Mouse (Mus musculus): ENCODE measurements around the gene Igdcc4. TPM values are rescaled to one million over a fixed set of nuclear protein-coding genes. Genes with fewer than 3 reads are reported as not detected.

The Igdcc4 gene
- polyA plus RNA-seq, 1 experiment = 12.5 TPM

DNA sequence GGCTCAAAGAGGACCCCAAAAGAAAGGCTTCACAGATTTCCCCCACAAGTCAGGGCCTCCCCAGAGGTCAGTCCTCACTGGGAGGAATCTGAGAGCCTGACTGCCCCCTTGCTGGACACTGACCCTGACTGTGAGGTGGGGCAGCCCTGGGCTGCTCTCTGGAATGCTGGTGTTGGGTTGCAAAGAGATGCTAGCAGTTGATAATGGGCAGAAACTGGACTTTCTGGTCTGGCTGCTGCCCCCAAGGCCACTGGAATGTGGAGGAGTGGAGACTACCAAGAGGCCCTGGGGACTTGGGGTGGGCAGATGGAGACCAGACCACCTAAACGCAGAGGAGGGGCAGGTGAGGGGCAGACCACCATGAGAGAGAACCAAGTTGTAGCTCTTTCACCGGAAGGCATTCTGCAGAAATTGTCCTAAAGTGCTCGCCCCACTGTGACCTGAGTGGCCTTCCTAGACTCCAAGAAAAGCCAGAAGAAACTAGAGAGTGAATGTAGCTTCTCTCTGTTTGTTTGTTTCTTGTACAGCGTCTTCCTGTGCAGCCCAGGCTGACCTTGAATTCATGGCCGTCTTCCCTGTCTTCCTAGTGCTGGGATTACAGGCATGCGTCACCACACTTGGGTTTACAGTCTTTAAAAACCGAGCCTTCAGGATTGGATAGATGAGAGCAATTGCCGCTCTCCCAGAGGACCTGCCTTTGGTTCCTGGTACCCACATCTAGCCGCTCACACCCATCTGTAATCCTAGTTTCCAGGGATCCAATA, 53.6 kb downstream of the Igdcc4 start:
- DNase-seq (ENCODE audit: low spot score) = no peak

DNA sequence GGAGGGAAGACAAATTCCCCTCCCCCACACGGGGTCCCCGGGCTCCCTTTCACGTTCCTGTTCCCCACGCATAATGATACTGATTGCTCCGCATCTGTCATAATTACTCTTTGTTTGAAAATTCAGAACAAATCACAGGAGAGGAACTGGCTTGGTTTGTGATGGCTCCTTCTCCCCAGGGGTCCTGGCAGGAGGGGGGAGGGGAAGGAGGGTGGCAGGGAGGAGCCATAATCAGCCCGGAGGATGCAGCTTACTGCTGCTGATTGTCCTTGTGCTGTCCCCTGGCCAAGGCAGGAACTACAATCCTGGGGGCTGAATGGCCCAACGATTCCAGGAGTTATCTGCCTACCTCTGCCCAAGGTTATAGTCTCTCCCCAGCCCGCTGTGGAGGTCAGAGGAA, 55.3 kb downstream of the Igdcc4 start:
- DNase-seq (ENCODE audit: low spot score) = no peak

DNA sequence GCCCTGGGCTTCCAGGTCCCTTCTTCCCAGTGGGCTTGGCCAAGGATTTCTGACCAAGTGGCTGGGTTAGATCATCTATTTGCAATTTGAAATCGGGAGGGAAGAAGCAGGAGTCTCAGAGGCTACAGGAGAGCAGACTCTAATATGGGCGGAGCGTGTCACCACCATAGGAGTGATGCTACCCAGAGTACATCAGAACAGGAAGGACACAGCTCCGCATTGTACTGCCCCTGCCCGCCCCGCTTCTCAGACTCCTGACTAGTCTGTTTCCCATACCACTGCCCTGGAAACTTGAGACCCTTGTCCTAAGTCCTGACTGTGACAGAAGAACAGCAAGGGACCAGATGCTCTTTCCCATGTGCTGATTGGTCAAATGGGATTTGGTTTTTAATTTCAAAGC, 56.3 kb downstream of the Igdcc4 start:
- DNase-seq (ENCODE audit: low spot score) = no peak

DNA sequence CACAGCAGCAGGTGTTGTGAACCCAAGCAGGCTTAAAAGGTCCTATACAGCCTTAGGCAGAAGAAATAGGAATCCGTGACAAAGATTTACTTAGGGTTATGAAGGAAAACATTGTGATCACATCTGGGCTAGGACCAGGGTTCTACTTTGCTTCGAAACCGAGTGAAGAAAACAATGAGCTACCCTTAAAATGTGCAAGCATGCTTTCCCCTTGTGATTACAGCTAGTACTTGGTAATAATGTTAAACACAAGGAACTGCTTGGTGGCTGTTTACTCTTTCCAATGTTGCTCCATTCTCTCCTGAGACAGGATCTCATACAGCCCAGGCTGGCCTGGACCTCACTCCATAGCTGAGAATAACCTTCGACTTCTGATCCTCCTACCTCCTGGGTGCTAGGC, 59.9 kb downstream of the Igdcc4 start:
- DNase-seq (ENCODE audit: low spot score) = no peak

DNA sequence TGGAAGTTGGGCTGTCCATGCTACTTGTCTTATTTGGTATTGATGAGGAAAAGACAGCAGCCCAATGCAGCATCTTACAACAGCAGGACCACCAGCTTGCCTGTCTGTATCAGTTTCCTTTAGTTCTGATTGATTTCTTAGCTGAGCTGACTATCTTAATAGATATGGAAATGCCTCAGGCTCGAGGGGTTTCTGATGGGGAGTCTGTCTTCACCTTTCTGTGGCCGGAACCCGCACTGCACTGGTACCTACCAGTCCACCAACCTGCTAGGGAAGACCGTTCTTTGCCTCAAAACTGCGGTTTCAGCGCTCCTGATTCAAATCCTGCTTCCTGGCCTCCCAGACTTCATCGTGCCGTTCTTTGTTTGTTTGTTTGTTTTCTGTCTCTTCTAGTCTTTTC, 60.6 kb downstream of the Igdcc4 start:
- no peak for DNase-seq (ENCODE audit: low spot score)

DNA sequence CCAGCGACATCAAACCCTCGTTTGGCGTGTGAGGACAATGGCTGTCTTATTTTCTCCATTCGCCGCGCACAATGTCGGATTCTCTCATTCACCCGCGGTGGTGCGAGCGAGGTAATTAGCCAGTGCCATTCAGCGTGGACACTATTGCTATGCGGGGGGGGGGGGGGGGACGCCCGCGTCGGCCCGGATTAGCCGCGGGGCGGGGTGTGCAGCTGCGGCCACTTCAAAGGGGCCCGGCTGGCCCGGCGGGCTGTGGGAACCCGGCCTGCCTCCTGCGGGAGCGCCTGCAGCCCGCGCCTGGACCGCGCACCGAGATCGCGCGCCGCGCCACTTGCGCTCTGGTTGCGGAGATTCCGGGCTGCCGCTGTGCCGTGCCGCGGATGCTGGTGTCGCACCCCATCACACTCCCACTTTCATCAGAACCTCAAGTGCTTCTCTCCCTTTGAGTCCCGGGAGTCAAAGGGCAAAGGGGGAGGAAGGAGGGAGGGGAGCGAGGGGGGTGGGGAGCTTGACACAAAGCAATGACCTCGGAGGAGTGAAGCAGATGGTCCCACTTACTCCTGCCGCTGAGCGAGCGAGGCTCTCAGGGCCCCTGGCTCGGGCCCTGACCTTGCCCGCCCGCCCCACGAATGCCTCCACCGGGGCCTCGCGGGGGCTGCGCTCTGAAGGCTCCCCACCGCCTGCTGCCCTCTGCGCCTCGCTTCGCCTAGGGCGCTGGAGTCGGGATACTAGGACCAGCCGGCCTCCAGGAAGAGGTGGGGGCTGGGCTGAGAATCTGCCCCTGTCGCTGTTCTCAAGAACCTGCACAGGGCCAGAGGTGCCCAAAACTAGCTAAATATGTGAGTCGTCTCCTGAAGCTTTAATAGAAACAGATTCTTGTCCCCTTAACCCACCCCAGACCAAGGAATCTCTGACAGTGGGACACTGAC, 61.7 kb downstream of the Igdcc4 start:
- no peak for DNase-seq (ENCODE audit: low spot score)

DNA sequence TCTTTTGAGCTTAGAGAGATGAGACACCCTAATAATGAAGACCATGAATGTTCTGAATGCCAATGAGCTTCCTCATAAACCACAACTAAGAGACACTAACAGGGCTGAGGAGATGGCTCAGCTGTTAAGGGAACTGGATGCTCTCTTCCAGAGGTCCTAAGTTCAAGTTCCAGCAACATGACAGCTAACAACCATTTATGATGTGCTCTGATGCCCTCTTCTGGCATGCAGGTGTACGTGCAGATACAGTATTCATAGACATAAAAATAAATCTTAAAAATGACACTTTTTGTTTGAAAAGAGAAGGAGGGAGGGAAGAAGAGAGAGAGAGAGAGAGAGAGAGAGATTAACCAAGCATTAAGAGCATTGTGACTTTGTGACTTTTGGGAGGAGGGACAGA, 63.6 kb downstream of the Igdcc4 start:
- DNase-seq (ENCODE audit: low spot score) = no peak

DNA sequence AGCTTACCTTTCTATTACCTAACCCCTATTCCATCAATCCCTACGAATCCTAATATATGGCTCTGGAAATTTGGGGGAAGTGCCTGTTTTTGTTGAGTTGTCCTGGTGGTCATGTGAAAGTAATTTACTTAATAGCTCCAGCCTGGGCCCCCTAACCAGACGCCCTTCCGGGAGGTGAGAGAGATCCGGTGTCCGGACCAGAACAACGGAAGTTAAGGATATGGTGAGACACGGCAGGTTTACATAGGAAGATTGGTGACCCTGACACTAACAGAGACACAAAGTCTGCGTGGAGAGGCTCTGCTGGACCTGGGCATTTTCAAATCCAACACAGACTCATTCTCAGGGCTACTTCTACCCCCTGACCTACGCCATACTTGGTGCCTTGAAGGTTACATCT, 65.1 kb downstream of the Igdcc4 start:
- DNase-seq (ENCODE audit: low spot score) = no peak

DNA sequence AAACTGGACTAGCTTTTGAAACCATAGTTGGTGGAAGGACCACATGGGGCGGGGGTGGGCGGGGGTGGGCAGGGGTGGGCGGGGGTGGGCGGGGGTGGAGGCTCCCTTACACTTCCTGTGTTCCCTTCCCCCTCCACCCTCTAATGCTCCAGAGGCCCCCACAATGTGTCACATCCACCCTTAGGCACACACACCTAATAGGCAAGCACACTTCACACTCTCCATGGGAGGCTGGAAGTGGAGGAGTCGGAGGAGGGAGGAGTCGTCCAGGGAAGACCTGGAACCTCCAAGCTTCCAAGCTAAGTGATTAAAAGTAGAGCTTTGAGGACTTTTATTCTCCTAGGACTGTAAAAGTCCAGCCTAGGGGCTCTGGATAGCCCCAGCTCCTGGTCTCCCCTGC, 67.2 kb downstream of the Igdcc4 start:
- no peak for DNase-seq (ENCODE audit: low spot score)

DNA sequence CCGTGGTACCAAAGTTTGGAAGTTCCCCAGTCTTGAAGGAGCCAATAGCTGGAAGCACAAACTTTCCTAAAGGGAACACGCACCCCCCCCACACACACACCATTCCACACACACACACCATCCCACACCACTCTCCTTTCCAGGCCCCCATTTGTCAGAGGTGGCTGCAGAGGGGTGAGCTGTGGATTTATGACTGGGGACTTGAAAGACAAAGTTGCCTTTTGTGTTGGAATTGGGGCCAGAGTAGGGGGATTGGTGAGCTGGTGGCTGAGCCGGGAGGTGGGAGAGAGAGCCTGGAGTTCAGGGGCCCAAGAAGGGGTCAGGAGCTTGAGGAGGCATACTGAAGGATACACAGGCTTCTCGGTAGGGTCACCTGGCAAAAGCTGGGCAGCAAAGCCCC, 67.7 kb downstream of the Igdcc4 start:
- no peak for DNase-seq (ENCODE audit: low spot score)

DNA sequence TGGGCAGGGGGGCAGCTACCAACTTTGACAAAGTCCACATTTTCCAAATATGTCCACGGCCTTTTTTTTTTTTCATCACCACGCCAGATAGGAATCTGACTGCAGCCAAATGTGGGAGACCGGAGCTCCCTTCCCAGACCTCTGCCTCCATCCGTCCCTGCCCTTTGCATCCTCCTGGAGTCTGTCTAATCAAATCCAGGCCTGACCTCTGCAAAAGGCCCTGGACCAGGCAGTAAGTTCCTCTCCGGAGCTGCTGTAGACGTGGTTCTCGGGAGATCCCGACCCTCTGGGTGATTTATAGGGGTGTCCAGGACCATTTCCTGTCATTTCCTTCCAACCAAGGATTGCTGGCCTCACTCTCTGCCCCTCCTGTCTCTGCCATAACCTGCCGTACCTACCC, 71.4 kb downstream of the Igdcc4 start:
- DNase-seq (ENCODE audit: low spot score) = no peak

DNA sequence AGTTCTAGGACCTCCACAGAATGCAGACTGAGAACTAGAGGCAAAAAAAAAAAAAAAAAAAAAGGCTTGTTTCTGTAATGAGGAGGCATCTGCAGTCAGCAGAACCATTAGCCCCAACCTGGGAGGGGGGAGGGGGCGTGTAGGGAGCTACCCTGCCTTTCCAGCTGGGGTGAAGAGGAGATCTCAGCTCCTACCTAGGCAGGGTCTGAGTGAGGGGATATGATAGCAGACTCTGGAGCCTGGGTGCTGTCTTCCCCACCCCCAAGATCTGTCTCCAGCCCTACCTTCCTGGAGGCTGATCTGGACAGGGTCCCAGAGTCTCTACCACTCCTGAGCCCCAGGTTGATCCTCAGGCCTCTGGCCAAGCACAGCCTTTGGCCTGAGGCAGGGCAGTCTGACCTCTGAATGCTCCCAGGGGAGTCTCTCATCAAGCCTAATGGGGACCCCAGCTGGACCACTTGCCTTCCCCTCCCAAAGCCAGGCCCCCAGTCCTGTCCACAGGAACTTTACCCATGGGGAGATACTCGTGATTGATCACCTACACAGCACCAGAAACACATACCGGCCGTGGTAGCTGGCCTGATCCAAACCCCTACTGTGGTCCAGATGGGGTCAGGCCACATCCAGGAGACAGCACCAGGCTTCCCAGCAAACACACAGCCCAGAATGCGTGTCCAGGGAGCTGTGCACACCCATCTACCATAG, 74.1 kb downstream of the Igdcc4 start:
- no peak for DNase-seq (ENCODE audit: low spot score)

DNA sequence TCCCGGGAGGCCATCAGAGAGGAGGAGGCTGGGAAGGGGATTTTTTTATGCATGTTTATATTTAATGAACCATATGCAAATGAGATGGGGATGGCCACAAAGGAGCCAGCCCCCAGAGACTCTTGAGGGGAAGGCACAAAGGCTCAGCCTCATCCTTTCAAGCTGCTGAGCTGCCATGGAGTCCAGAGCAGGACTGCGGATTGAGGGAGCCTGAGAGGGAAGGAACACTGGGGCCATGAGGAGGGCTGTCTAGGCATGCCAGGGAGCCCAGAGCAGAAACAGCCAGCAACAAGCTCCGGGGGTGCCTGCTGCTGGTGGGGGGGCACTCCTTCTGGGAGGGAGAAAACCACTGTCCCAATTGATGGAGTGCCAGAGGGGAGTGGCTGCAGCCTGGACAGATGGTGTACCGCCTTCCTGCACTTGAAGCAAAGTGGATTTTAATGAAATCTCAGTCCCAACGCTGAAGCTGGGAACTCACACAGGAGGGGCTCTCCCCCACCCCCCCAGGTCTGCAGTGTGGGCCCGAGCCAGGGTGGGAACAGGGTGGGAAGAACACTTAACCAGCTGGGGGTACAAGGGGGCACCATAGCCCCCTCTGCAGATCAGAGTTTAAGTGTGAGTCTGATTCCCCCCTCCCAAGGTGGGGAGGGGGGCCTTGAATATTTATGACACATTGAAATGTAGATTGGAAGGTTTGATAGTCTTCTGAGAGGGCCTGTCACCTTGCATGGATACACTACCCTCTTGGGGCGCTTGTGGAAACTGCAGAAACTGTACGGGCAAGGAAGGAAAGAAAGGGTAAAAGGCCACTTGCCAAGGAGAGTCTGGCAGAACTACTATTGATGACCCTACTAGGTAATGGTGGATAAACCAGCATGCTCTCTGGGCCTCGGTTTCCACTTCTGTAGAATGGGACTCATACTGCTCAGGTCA, 74.9 kb downstream of the Igdcc4 start:
- no peak for DNase-seq (ENCODE audit: low spot score)

DNA sequence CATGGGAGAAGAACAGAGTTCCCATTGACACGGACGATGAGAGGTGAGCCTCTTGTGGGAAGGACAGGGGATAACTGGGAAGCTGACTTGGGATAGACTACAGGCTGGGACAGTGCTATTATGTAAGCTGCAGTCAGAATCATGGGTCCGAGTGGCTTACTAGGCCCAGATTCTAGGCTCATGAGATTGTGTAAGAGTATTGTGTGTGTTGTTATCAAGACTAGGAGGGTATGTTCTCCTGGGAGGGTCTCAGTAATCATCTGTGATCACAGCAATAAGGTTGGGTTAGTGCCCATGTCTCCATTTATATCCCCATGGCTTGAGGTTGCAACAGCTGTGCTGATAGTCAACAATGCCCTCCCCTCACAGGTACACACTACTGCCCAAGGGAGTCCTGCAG, 76.2 kb downstream of the Igdcc4 start:
- DNase-seq (ENCODE audit: low spot score) = no peak

DNA sequence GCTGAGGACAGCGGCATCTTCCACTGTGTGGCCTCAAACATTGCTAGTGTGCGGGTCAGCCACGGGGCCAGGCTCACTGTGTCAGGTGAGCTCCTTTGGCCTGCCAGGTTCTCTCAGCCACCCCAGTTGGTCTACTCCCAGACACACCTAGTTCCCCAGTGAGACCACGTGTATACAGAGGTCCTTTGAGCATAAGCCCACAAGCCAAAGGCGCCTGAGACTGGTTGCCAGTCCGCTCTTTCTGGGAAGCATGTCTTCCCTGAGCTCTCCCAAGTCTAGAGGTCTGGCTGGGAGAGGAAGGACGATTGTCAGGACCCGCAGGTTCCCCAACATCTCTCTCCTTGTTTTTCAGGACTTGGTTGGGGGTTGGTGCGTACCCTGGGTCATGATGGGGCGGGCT, 76.6 kb downstream of the Igdcc4 start:
- DNase-seq (ENCODE audit: low spot score) = no peak

DNA sequence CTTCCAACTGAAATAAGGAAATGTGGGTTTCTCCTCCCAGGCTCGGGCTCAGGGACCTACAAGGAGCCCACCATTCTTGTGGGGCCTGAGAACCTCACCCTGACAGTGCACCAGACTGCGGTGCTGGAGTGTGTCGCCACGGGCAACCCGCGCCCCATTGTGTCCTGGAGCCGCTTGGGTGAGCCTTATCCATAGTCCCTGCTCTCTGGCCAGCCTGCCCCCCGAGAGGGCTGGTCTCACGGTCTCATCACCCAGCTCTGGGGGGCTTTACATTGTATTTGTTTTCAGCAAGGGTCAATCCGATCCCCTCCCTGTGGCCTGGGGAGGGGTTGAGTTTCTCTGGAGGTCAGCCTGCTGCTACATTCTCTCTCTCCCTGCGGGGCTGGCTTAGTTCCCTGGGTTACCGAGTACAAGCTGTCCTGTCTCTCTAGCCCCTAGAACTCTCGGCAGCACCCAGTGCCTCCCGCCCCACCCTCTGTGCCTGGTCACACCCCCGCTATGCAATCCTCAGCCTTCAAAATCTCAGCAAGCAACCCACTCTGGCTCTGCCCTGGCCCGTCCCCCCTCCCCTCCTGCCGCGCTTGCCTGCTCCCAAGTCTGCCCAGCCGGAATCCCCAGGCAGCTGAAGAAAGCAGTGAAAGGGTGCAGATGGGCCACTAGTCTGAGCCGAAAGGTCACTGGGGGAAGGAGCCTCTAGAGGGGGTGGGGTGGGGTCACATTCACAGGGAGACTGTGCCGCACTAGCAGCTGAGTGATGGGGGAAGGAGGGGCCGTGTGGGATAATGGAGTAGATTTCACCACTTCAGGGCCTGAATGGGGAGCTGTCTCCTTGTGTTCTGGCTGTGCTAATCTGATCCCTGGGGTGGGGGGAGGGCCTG, 77.3 kb downstream of the Igdcc4 start:
- DNase-seq (ENCODE audit: low spot score) = no peak

DNA sequence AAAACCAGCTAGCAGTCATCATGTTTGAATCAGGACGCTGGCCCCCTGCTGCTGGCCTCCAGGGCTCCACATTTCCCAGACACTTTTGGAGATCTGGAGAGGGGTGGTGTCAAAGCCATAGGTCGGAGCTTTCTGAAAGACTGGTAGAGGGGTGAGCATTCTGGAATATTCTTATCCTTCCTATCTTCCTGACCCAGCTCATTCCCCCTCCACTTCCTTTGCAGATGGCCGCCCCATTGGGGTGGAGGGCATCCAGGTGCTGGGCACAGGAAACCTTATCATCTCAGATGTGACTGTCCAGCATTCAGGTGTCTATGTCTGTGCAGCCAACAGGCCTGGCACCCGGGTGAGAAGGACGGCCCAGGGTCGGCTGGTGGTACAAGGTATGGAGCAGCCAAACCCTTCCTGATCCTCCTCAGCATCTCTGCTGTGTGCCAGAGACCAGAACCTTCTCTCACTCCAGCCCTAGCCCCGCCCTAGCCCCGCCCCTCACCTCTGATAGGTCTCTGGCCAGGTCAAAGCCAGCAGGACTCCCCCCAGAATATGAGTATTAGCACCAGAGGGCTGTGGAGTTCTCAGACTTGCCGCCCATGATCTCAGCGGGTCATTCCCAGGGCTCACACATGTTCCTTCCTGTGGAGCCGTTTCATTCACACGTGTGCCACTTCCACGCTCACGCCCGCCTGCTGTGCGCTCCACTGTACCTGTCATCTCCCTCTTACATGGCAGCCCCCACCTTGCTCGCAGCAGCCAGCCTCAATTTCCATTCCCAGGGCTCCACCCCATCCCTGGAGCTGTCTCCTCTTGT, 78.7 kb downstream of the Igdcc4 start:
- DNase-seq (ENCODE audit: low spot score) = no peak
